Mouse (Mus musculus): Measurements from ENCODE around the gene Ppp1r32.

Ppp1r32 gene

DNA sequence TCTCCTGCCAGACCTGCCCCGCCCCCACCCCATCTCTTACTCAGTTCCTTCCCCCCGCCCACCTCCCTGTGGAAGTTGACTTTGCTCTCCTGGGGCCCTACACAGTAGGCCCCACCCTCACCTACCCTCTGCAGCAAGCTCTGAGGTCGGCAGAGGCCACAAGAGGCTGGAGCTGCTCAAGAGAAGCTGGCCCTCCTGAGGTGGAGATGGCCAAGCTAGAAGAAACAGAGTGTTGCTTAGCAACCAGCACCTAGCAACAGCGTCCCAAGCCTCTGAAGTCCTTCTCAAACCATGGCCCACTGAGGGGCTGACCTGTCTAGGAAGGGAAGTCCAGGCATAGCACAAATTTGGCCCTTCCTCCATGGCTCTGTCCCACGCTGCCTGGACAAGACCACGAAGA lies at the start of gene Ppp1r32:
Ppp1r32 (minus strand) TSS at position 226 of the 400 bp plus-strand sequence.
- DNase-seq (ENCODE audit: low read depth, low spot score), result no peak

DNA sequence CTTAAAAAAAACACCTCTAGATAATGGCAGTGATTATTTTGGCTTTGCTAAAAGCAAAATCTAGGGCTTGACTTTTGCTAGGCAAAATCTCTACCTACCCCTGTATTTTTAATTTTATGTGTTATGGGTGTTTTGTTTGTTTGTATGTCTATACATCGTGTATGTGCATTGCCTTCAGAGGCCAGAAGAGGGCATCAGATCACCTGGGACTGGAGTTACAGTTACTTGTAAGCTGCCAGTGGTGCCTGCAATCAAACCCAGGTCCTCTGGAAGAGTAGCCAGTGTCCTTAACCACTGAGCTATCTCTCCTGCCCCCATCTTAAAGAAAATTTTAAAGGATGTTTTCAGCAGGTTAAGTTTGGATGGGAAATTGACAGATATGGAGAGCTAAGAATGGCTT lies 47.4 kb upstream of the Ppp1r32 start:
- no peak for DNase-seq (ENCODE audit: low read depth, low spot score)

DNA sequence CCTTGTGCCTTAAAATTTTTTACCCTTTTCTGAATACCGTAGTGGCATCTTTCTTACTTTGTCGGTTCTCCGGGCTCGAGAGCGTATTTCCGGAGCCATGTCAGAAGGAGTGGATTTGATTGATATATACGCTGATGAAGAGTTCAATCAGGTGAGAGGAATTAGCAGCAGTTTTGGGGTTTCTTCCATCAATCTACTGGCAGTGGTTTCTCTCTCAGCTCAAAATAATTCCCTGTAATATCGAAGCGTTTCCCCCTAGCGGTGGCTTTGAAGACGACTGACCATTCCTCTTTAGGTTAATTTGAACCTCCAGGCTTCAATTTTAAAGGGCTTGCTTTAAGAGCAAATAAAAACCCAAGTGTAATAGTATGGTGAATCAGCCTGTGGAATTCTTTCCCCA lies 43.2 kb upstream of the Ppp1r32 start, which contains the start of gene Sdhaf2:
Sdhaf2 (minus strand) TSS at position 233 of the 400 bp plus-strand sequence.
- peak; percentile 56 for DNase-seq (ENCODE audit: low read depth, low spot score)

DNA sequence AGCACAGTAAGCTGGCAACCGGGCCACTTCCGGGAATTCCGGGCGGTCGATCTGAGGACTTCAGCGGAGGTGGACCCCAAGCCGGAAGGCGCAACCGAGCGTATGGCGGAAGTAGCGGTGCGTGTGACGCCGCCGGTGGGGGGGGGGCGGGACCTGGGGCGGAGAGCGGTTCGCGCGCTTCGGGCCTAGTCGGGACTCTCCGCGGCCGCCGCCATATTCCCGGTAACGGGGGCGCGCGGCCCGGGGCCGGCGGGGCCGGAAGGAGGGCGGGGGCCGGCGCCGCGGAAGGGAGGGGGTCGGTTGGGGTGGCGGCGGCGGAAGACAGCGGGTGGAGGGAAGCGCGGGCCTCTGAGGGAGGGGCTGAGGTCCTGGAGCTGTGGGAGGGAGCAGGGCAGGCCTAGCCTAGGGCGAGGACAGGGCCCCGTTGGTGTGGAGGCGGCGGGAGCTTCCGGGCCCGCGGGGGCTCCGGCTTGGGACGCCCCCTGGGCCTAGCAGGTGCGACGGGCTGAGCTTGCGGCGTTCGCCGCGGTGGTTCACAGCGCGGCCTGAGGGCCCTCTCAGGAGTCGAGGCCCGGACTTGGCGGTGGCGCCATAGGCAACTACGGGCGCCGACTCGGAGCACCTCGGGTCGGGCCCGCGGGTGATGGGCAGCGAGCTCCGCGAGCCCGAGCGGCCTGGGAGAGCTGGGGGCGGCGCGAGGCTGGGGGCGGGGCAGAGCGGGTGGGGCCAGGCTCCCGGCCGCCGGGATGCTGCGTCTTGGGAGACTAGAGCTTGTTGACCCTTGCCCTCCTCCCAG lies 42.6 kb upstream of the Ppp1r32 start, which contains the start of gene Cpsf7:
Cpsf7 (plus strand) TSS at position 161 of the 796 bp plus-strand sequence.
- DNase-seq (ENCODE audit: low read depth, low spot score), result peak; percentile 90

DNA sequence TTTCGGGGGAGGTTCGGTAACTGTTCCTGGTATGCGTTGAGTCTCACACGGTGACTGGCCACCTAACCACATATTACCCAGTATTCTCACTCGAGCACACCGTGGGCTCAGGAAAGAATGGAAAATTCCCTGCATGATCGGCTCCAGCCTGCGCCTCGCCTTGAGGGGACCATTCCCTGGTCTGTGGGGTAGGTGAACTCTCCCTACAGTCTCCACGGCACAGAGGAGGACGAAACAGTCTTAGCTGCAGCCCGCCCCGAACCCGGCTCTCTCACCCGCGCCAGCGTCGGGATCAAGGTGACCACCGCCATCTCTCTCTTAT lies 42.0 kb upstream of the Ppp1r32 start:
- DNase-seq (ENCODE audit: low read depth, low spot score), result no peak

DNA sequence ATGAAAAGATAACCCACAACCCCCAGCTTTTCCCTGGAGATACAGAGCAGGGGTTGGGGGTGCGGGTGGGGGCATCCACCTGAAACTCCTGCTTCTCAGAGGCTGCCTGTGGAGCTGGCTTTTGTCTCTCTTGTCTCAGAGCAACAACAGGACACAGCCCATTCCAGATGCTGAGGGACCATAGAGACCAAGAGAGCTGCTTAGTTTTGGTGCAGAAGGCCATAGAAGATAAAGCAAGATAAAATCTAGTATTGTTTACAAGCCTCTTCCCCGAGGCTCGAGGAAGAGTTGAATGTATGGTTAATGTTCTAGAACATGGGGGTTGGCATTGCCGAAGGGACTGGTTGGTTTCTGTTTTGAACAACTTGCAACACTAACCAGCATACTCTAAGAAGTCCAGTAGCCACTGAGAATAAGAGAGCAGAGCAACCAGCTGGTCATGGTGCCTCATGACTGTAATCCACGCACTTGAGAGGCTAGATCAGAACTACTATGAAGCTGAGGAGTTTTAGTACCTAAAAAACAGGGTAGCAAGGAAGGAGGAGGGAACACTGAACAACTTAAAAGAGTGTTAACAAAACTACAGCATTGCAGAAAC lies 40.9 kb upstream of the Ppp1r32 start:
- no peak for DNase-seq (ENCODE audit: low read depth, low spot score)

DNA sequence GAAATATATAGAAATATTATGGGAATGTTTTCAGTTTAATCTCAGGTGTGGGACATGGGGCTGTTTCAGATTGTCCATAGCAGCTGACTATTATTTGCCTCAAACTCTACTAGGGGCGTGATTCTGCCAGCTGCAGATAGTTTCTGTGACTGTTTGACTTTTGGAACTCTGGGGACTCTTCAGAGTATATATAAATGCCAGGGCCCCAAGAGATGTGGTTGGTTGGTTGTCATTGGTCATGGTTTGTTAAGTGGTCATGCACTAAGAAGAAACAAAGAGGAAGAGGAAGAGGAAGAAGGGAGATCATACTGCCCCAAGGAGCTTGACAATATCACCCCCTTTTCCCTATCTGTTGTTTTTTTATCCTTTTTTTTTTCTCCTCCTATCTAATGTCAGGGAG lies 39.2 kb upstream of the Ppp1r32 start:
- no peak for DNase-seq (ENCODE audit: low read depth, low spot score)

DNA sequence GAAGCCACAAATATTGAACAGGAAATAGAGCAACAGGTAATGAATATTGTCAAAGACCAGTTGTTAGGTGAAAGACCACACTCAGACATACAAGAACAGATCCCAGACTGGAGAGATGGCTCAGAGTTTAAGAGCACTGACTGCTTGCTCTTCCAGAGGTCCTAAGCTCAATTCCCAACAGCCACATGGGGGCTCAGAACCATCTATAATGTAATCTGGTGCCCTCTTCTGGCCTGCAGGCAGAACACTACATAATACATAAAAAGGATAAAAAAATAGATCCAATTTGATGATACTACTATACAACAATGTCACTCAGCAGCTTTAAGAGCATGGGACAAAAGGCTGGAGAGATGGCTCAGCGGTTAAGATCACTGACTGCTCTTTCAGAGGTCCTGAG lies 37.6 kb upstream of the Ppp1r32 start:
- DNase-seq (ENCODE audit: low read depth, low spot score), result no peak

DNA sequence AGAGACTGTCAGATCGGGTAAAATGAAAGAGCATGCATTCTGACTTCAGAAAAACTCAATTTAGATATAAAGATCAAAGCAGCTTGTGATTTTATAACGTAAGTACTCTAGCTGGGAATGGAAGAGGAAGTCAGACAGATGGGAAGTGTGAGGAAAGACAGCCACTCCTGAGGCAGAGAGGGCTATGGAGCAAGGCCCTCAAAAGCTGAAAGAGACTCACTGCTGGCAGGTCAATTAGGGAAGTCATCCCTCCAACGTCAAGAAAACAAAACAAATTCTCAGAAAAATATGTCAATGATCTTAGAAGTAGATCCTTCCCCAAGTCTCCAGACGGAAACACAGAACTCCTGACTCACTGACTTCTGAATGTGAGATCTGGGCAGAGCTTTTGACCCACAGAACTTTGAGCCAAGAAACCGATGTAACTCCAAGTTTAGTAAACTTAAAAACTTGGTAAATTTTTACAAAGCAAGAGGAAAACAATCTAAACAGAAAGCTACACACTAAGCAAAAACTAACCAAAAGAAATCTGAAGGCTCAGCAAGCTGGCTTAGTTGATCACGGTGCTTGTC lies 28.1 kb upstream of the Ppp1r32 start:
- no peak for DNase-seq (ENCODE audit: low read depth, low spot score)

DNA sequence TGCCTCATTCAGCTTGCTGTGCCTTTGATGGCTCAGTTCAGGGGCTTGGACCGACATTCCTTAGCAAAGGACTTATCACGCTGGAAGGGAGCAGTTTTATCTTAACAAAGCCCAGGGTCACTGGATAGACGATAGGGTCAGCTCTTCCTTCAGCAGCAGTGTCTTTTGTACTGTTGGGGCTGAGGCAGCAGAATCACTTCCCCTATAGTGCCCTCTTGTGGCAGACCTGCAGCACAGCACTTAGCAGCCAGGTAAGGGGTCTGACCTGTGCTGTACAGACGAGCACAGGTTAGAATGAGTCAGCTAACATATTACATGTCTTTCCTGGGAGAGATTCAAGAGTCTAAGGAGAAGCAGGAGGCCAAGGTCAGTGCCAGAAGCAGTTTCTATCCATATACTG lies 19.8 kb upstream of the Ppp1r32 start:
- no peak for DNase-seq (ENCODE audit: low read depth, low spot score)

DNA sequence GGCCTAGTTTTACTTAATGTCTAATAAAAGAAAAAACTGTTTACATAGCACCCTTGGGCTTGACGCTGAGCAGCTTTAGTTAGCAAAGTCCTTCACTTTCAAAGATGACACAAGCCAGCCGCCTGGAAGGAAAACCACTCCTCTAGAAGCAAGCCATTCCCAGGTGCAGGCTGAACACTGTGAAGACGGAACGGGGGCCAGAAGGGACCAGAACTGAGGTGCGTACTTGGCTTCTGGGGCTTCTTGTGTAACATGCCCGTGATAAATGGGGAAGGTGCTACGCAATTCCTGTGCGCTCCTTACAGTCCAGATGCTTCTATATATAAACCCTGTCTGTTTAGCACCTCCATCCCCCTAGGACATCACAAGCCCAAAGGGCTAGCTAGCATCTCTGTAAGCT lies 17.9 kb upstream of the Ppp1r32 start:
- peak; percentile 32 for DNase-seq (ENCODE audit: low read depth, low spot score)

DNA sequence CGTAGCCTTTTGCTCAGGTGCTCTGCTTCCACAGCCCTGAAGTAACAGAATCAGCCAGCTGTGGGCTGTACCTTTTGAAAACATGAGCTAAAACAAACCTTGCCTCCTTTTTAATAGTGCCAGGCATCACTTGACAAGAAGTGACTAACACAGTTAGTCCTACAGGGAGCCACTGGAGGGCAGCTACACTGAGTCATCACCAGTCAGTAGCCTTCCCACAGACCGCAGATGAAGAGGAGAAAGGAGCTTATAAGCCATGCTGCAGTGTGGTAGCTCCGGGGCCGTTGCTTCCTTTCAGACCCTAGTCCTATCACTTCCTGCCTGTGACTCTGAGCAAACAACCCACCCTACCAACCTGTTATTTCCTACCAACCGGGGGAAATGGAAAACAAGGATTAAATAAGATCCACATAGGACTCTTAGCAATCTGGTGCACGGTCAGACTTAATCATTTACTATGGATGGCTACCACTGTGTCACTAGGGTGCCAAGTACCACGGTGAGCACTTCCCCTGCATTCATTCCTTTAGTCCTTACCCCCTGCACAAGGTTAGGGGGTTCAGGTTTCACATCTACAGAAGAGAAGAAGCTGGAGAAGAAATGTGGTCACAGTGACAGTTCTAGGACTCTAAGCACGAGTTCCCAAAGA lies 14.9 kb upstream of the Ppp1r32 start:
- DNase-seq (ENCODE audit: low read depth, low spot score), result no peak

DNA sequence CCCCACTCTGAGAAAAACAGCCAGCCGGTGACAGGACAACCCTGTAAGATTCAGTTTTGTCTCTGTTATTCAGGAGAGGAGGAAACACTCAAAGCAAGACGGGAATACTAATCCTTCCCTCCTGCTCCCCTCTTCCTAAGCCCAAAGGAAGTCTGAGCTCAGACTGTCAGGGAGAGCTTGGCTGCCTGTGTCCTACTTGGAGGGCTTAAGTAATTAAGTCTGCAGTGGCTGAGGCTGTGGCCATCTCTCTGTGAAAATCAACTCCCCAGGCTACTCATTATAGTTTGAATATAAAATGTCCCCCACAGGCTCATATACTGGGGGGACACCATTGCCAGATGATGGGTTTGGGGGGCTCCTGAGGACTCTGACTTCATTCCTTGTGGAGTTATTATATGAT lies 14.2 kb upstream of the Ppp1r32 start:
- no peak for DNase-seq (ENCODE audit: low read depth, low spot score)

DNA sequence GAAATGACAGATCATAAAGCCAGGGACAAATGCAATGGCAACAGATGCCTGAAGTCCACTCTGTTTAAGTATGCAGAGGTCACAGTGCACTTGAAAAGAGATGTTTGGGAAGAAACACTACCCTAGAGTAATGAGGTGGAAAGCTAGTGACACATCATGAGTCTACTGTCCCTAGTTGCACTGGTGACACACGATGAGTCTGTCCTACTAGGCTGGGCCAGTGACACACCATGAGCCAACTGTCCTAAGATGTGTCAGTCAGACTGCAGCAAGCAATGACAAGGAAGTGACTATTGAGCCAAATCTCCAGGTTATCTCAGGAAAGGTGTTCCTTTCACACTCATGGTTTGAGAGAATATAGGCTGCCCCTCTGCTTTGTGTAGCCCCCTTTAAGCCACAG lies 12.9 kb upstream of the Ppp1r32 start:
- no peak for DNase-seq (ENCODE audit: low read depth, low spot score)

DNA sequence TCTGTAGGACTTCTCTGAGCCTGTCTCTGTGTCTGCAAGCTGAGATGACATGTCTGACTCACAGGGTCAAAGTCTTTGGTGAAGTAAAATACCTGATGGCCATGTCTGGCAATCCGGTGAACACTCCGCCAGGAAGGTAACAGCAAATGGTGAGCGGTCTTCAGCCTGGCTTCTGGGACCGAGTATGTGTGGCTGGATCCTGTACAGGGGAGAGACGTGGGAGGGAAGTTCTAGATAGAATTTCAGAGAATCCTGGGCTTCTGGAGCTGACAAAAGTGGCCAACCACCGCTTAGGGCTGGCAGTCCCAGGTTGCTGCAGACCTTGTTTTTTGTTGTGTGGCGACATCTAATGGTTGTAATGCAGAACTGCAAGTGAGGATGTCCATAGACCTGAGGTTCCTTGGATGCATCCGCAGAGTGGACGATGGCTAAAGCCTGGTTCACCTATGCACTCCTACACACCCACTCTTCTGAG lies 3.6 kb upstream of the Ppp1r32 start:
- DNase-seq (ENCODE audit: low read depth, low spot score), result no peak

DNA sequence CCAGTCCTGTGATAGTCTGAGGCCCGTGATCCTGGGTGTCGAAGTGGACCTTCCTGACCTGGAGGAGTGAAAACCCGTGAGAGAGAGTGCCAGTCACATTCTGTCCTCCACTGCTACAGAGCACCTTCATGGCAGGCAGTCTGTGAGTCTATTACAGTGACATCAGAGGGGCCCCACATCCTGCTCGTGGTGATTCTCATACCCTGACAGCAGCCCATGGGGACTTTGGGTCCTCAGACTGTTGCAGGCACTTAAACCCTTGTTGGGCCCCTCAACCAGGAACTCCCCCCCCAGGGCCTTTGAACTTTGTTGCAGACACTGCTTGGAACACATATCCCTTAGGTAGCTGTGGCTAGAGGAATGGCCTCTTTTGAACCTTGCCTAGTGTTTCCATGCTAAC lies 3.2 kb downstream of the Ppp1r32 start:
- DNase-seq (ENCODE audit: low read depth, low spot score), result no peak

DNA sequence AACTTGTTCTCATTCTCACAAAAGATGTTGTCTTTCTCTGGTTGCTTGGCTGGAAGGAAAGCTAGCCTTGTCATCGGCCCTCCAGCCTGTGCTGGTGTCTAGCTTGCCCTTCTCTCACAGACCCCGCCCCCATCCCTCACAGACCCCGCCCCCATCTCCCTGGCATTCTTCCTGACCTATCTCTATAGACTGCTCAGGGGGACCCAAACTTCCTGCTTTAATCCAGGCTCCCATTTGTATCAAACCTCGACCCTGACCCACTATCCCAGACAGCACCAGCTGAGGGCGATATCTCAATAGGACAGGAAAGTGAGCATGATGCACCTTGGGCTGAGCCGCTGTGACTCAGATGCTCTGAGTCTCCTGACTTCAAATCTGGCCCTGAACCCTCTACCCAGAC lies 8.9 kb downstream of the Ppp1r32 start:
- no peak for DNase-seq (ENCODE audit: low read depth, low spot score)

DNA sequence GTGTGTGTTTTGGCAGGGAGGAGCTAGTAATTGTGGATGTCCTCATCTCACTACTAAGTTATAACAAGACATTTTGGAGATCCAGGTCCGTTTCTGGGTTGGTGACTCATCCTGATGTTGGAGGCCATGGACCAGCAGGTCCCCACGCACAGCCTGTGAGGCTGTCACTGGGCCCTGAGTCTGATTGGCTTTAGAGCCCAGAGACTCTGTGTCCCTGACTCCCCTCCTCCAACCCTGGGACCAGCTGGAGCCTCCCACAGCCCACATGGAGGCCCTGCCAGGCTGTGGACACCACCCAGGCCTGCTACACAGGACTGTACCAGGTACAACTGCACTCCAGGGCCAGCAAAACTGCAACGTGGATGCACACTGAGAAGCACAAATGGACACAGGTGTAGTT lies 9.8 kb downstream of the Ppp1r32 start:
- DNase-seq (ENCODE audit: low read depth, low spot score), result peak; percentile 38

DNA sequence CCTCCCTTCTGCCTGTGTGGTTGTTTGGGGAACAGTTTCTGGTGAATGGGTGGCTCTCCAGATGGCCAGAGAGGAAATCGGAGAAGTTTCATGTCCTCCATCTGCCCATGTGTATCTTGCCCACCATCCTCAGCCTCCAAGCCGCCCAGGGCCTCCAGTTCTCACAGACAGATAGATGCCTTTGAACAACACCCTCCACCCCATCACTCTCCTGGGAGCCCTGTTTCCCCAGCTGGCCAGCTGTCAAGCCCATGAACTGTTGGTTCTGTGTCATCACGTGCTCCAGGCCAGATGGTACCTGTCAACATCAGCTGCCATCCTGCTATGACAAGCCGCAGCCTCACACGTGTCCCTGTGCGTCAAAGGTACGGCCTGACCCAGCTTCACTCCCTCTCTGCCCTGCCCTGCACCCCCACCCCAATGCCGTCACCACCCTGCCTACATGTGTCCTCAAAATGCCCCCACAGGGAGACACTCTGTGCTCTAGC lies 13.5 kb downstream of the Ppp1r32 start:
- peak; percentile 60 for DNase-seq (ENCODE audit: low read depth, low spot score)

DNA sequence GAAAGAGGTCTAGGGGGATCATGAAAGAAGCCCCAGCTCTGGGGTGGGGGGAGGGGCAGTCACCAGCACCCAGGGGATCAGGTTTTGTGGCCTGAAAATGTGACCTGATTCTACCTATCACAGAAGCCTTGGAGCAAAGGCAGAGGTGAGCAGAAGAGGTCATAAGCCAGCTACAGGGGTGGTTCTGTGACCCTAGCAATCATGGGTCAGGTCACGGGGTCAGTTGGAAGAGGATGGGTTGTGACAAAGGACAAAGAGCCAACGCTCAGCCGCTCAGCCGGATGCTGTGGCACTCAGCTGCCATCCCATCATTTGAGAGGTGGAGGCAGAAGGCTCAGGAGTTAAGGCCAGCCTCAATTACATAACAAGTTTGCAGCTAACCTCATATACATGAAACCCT lies 18.3 kb downstream of the Ppp1r32 start:
- DNase-seq (ENCODE audit: low read depth, low spot score), result no peak

DNA sequence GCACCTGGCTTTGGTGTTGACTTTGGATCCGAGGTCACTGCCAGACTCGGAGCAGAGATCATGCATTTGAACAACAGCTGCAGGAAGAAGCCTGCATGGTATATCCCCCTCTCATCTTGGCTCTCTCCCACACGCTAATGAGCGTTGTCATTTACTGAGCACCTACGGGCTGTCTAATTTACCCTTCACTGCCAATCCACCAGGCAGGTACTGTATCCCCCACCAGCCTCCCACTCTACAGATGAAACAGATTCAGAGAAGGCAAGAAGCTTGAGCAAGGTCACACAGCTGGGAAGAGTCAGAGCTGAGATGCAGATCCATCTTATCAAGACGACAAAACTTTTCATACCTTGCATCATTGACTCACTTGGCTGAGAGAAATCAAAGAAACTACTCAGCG lies 21.1 kb downstream of the Ppp1r32 start:
- no peak for DNase-seq (ENCODE audit: low read depth, low spot score)

DNA sequence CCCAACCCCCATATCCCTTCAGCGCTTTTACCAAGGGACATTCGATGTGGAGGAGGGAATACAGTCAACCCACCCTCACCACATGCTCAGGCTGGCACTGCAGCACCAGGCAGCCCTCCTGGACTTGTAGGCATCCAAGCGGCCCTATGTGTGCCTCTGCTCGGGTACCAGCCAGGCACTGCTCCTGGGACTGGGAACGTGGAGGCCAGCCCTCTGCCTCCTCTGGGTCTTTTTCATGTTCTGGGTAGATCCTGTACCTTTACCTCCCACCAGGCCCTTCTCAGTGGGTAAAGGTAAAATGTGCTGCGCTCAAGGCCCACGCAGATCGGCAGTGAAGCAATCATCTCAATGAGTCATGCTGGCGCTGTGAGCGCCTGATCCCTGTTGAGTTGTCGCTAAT lies 22.8 kb downstream of the Ppp1r32 start:
- no peak for DNase-seq (ENCODE audit: low read depth, low spot score)
